Mouse (Mus musculus): ENCODE results near the gene Apaf1.

Apaf1 gene

DNA sequence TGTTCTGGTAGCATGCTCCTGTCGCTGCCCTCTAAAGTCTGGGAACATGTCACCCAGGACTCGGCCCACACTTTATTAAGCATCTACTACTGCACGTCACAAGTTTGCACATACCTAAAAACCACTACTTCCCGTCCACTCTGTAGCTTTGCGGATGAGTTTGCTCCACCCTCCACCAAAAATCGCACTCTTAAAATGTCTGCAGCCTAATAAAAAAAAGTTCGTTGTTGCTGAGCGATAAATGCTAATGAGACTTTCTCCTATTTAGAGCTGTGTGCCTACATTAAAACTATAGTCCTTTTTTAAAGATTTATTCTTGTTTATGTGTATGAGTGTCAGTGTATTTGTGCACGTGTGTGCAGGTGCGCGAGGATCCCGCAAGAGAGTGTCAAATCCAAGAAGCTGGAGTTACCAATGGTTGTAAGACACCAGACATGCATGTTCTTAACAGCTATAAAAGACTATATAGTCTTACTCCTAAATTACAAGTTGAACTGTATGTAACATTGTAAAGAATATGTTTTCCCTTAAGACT lies 890 bp upstream of the Apaf1 start:
- in situ Hi-C loops (cut with MboI, MseI) = loop anchor here (5.0 kb wide), 1 partner anchor 39 kb away; the partner anchor contains the start of gene Slc25a3

DNA sequence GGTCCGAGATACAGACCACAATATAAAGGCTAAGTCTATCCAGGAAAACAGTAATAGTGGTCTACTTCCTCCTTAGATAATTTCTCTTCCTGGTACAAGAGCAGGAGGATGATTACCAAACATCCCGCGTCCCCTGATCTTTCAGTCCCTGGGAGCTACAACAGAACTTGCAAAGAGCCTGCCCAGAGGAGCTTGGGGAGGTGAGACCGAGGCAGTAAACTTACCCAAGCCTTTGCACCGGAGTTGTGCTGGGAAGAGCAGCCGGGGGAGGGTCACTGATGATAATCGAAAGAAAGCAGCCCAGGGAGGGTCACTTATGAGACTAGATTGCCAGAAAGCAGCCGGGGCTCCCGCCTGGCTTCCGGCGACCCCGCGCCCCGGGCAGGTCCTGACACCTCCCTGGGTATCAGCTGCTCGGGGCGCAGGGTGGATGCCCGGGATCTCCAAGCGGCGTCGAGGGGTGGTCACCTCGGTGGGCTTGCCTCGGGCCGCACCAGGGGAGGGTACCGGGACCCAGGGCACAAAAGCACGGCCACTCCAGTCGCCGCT lies 537 bp downstream of the Apaf1 start:
- in situ Hi-C loops (cut with MboI, MseI) = loop anchor here (5.0 kb wide), 1 partner anchor 40 kb away; the partner anchor contains the start of gene Slc25a3

DNA sequence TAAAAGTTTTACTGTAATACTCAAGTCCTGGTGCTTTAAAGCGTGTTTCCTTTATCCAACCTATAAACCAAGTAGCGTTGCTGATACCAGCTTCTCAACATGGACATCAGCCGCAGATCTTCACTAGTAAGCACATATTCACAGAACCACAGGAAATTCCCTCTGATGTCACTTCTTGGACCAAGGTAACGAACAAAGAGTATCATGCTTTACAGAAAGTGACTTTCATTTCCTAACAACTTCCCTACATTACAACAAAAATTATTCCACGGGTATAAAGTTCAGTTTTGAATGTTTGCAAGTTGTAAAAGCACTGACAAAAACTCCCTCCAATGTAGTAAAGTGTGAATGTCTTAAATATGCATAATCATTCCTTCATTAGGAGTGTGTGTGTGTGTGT lies 2.0 kb downstream of the Apaf1 start:
- in situ Hi-C loops (cut with MboI, MseI) = loop anchor here (5.0 kb wide), 1 partner anchor 42 kb away; the partner anchor contains the start of gene Slc25a3

DNA sequence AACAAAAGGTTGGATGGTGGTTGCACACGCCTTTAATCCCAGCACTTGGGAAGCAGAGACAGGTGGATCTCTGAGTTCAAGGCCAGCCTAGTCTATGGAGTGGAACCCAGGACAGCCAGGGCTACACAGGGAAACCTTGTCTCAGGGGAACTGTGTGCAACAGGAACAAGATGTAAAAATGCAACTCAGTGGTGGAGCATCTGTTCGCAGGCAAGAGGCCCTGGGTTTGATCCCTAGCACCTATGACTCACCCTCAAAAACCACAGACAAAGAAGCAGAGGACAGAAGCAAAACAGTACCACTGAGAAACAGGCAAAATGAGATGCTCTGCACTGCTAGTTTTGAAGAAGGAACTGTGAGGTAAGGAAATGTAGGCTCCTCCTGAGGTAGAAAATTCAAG lies 5.9 kb downstream of the Apaf1 start:
- in situ Hi-C loops (cut with MboI, MseI) = no loop called here

DNA sequence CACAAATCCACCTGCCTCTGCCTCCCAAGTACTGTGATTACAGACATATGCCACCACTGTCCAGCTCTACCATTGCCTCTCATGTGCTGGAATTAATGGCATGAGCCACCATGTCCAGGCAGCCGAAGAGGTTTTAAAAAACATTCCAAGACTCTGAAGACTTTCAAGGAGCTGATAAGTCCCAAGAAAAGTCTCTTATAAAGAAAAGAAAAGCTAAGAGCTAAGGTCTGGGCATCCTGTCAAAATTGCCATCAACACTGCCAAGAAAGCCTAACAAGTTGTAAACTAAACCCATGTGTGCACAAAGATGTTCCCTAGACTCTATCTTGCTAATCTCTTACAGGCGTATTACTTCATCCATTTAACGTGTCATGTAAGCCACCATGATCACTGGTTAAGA lies 9.2 kb downstream of the Apaf1 start:
- in situ Hi-C loops (cut with MboI, MseI) = no loop called here

DNA sequence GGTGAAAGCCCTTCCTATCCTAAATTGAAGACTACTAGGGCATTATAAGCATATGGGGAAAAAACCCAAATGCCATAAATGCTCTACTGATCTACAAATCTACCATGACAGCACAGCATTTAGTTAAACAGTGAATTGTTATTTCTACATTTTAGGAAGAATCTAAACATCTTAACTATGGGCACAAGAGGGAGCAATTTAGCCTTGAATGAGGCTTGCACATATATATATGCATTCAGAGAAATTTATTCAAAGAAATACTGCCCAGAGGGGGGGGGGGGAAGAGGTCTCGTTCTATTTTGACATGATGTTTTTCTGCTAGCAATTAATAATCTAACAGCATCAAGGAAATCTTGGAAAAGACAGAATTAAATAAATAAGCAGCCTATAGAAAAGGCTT lies 10.8 kb downstream of the Apaf1 start:
- in situ Hi-C loops (cut with MboI, MseI) = no loop called here

DNA sequence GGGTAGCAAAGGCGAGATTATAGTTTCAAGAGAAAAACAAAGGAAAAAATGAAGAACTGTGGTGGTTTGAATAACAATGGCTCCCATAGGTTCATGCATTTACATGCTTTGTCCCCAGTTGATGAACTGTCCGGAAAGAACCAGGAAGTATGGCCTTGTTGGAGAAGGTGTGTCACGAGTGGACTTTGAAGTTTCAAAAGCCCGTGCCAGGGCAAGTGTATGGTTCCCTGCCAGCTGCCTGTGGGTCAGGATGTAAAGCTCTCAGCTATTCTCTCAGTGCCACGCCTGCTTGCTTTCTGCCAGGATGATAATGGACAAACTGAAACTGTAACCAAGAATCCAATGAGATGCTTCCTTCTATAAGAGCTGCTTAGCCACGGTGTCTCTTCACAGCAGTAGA lies 20.2 kb downstream of the Apaf1 start:
- in situ Hi-C loops (cut with MboI, MseI) = no loop called here

DNA sequence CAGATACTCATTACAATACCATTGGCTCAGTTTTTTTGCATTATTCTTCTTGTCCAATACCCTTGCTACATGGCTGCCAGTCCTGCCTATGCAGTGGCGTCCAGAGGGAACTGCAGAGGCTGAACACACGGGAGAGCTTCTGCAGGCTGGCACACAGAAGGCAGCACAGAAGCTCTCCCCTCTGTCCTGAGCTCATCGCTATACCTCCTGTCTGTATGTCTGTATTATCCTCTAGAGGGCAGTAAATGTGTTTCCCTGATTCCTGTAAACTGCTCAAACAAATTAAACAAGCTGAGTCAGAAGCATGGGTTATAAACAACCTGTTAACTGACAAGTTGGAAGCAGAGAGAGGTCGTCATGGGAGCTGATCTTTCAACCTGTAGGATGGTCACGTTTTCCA lies 21.8 kb downstream of the Apaf1 start:
- in situ Hi-C loops (cut with MboI, MseI) = no loop called here

DNA sequence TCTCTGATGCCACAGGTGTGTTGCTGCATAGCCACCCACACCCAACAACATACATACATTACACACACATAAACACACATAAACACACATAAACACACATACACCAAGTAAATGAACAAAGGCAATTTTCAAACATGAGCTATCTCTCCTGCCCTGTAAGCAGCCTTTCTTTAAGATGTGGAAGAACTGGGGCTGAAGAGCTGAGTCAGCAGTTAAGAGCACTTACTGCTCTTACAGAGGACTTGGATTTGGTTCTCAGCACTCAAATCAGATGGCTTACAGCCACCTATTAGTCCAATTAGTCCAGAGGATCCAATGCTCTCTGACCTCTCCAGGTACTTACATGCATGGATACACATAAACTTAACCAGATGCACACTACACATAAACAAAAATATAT lies 29.8 kb downstream of the Apaf1 start:
- in situ Hi-C loops (cut with MboI, MseI) = no loop called here

DNA sequence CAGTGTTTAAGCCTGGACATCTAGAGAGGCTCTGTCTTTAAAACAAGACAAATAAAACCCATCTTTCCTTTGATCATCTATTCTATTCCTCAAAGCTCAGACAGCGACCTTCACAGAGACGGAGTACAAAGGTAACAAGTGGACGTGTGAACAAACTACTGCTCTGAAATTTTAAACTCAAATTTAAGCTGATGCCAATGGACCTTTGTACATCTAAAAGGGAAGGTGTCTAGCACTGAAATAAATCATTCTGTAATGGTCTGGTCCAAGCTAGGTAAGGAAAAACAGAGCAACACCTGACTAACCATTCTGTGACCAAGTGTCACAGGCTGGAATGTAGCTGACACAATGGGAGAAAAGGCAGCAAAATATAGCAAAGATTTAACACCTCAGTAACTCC lies 31.4 kb downstream of the Apaf1 start:
- in situ Hi-C loops (cut with MboI, MseI) = no loop called here

DNA sequence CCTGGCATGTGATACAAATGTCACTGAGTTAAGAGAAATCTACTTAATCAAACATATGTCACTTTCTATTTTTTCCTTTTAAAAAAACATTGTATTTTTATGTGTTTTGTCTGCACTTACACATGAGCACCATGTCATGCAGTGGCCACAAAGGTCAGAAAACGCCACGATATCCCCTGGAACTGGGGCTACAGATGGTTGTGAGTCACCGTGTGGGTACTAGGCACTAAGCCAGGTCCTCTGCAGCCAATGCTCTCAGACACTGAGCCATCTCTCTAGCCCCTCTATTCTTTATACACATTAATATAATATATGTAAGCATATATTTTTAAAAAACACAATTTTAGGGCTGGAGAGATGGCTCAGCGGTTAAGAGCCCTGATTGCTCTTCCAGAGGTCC lies 32.9 kb downstream of the Apaf1 start:
- in situ Hi-C loops (cut with MboI, MseI) = no loop called here

DNA sequence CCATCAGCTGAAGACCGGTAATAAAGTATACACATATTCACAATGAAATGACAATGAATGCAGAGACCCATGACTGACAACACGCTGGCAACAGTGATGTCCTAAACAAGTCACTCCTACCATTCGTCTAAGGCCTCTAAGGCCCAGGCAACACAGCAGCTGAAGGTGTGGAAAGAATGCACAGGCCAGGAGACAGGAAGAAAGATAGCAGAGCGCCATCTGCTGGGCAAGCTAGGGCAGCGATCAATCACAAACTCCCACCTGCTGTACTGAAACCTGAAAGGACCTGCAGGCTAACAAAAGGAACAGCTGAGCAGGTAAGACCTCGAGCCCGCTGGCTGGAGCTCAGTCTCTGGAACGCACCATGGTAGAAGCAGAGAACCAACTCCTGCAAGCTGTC lies 48.6 kb downstream of the Apaf1 start:
- in situ Hi-C loops (cut with MboI, MseI) = no loop called here

DNA sequence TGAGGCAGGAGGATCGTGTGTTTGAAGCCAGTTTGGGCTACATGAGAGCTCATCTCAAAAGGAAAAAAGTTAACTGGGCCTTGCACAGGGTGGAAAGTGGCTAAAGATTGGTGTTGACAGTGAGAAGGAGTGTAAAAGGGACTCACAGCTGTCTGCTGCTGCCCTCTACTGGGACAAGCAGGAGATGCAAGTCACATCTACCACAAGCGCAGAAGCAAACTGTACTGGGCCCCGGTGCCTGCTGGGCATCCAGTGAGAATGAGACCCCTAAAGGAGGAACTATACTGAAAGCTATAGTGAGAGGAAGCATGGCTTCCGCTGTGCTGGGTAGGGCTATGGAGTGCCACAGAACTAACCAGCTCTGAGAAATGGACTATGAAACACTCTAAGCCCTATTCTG lies 50.2 kb downstream of the Apaf1 start:
- in situ Hi-C loops (cut with MboI, MseI) = no loop called here

DNA sequence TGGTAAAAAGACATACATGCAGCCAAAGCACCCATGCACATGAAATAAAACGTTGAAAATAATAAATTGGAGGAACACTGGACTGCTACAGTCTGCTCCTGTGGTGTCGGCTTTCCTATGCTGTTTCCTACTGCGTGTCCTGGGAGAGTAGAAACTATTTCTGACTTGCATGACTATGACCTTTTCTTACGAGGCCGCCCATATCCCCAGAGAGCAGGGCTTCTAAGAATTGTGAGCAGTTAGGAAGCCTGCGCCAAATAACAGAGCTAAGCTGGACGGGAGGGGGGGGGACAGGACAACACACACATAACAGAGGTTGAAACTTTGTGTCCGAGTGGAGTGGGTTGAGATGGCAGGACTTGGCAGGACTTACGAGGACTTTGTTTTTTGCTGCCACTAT lies 51.4 kb downstream of the Apaf1 start:
- in situ Hi-C loops (cut with MboI, MseI) = no loop called here

DNA sequence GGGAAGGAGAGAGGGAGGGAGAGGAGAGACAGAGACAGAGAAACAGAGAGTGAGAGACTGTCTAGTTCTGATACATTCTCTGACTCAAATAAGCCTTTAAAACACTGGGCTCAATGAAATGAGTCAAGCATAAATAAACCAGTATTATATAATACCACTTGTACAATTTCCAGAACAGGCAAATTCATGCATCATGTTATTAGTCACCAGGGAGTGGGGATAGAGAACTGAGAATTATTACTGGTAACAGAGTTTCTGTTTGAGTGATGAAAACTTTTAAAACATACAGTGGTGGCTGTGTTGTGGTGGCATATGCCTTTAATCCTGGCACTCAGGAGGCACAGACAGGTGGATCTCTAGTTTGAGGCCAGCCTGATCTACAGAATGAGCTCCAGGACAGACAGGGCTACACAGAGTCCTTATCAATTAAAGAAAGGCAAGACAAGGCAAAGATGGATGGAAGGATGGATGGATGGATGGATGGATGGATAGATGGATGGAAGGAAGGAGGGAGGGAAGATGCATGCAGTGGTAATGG lies 53.5 kb downstream of the Apaf1 start:
- in situ Hi-C loops (cut with MboI, MseI) = no loop called here

DNA sequence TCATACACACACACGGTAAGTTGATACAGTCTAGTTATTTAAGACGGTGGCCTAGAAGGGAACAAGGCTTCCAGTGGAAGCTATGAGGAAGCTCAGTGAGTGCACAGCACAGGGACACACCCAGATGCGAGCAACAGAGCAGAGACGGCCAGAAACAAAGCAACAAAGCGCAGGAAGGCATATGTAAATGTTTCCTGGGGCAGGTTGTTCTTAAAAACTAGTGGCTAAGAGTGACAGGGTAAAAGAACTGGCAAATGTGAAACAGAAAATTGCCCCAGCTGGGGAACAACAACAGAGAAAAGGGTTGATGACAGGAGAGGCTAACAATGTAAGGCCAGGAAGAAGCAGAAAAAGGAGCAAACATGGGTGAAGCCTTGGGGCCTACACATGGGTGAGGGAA lies 54.6 kb downstream of the Apaf1 start:
- in situ Hi-C loops (cut with MboI, MseI) = no loop called here

DNA sequence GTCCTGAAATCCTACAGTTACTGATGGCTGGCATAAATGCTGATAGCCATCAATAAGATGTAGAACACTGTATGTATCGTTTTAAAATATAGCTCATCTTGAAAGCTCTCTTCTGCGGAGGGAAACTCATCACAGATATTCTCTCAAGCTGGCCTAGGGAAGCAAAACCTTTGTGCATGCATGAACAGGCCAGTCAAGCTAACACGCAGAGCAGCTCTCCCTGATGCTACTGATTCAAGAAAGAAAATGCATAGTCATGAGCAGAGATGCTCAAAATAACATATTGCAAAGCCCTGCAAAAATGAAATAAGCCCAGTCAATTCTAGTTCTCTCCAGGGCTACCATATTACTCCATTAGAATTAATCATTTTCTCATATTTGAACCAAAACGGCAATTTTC lies 55.1 kb downstream of the Apaf1 start:
- in situ Hi-C loops (cut with MboI, MseI) = no loop called here

DNA sequence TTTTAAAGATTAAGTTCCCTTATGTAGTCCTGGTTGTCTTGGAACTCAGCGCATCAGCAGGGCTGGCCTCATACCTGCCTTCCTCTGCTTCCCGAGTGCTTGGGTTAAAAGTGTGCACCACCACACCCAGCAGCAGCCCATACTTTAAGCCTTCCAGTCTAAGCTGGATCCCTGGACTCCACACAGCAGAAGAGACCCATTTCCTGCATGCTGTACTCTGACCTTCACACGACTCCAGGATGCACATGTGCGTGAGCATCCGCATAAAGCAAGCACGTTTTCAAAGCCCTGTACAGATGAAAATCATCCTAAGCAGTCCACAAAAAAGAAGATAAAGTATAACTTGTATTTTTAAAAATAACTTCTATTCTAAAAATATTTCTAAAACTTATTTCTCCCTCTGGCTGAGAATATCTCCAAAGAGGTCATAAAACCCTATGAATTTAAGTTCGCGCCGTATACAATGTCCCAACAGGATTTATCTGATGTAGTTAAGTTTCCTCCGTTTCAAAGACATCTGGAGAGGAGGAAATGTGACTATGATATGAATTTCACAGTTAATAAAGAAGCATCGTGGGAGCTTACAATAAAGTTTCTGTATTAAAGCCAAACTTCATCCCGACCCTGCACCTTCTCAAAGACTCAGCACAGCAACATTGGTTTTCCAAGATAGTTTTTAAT lies 76.6 kb downstream of the Apaf1 start:
- in situ Hi-C loops (cut with MboI, MseI) = no loop called here

DNA sequence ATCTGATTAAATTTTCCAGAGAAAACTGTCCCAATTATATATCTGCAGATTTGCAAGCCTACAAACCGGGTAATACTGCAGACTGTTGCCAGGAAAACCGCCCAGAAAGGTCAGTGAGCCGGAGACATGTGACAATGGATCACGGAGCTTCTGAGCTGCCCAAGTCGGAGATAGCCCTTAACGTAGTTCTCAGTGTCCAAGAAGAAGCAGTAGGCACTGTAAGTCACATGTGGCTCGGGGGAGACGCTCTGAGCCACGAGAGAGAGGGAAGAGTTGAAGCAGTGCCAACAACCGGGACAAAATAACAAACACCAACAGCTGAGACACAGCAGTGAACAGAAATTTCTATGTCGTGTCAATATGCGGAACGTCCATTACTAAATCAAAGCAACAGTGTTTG lies 81.1 kb downstream of the Apaf1 start:
- in situ Hi-C loops (cut with MboI, MseI) = no loop called here

DNA sequence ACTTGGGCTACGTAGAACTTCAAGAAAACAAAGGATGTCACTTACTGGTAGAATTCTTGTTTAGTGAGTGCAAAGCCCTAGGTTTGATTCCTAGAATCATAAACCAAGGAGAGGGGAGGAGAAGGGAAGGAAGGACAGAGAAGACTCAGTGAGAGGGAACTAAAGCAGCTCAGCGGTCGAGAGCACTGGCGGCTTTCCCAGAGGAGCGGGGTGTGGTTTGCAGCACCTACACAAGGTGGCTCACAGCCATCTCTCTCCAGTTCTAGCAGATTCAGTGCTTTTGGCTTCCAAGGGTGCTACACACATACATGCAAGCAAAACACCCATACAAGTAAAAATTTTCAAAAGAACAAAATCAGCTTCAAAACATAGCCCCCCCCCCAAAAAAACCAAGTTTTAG lies 82.7 kb downstream of the Apaf1 start:
- in situ Hi-C loops (cut with MboI, MseI) = no loop called here

DNA sequence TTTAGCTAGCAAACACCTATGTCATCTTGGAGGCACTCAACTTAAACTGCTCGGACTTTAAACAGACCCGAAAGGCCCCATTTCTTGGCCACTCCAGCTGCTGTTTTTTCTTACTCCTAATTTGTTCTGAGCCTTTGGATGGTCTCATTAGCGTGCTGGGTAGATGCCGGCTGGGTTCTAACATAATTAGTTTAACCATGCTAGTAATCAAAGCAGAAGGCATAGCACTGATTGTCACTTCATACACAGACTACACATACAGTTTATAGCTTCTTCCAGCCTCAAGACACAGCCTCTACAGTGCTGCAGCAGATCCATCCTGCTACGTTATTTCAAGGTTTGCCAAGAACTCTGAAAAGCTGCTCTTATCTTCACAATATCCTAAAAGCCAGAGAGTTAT lies 88.7 kb downstream of the Apaf1 start:
- in situ Hi-C loops (cut with MboI, MseI) = no loop called here

DNA sequence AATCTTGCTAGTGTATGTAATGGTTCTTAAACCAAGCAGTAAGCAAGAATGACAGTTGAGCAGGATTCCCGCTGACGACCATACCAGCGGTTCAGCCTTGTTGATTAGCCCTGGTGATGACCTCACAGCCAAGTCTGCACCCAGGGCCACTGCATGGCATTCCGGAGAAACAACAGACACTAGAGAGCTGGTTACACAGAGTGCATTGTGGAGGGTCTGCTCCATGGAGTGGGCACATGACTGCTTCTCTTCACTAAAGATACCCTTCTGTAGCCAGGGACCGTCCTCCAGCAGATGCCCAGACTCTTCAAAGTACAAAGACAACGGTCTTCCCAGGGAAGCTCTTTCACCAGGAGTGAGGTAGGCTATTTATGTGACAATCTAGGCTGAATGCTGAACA lies 90.3 kb downstream of the Apaf1 start:
- in situ Hi-C loops (cut with MboI, MseI) = no loop called here

DNA sequence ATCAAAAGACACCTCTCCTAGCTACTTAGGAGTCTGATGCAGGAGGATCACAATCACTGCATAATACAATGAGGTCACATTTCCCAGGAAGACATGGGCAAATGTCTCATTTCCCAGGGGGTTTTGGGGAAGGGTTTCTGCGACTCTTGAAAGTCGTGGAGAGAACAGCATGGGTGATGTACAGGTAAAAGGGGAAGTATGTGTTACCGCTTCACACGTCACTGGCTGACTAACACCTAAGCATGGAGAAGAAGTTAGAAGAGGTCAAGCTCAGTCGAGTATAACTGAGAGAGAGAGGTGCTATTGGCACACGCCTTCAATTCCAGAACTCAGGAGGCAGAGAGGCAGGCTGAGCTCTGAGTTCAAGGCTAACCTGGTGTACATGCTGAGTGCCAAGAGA lies 92.2 kb downstream of the Apaf1 start:
- in situ Hi-C loops (cut with MboI, MseI) = no loop called here

Measured in T-helper 2 cell (primary cell).